Mouse (Mus musculus) liver, embryonic 14.5 days (tissue): ENCODE results near the gene Rsad2. TPM values are rescaled to one million over a fixed set of nuclear protein-coding genes. Genes with fewer than 3 reads are reported as not detected.

Source experiments
- ATAC-seq: fragments of 200-750 bp; cut with Nextera tagmentation; 2 replicates; pipeline ENCODE4 v1.8.0; 2017; ENCODE audit warnings: moderate number of reproducible peaks, mild to moderate bottlenecking, moderate library complexity; ENCODE audit not compliant: insufficient read depth
- DNase-seq, 3 experiments: peaks; one replicate each; pipeline ENCODE4 v3.0.0-alpha.2; 2012 to 2013; ENCODE audit warnings: low read depth in 3 of 3, low spot score in 3 of 3
- H3K27ac ChIP-seq: fragments of 300-500 bp; sonication (generic); 2 replicates; pipeline ENCODE4 v1.5.1; 2014; ENCODE audit warnings: moderate library complexity, mild to moderate bottlenecking, control low read depth, inconsistent platforms
- H3K27me3 ChIP-seq: fragments of 300-500 bp; sonication (generic); 2 replicates; pipeline ENCODE4 v1.6.1; 2014; ENCODE audit warnings: mild to moderate bottlenecking, low read length, moderate library complexity; ENCODE audit not compliant: control insufficient read depth, insufficient read depth
- H3K36me3 ChIP-seq: fragments of 300-500 bp; sonication (generic); replicated peaks from 2 replicates; pipeline ENCODE4 v1.6.1; 2014; ENCODE audit warnings: low read depth; ENCODE audit not compliant: control insufficient read depth, insufficient read depth
- H3K4me1 ChIP-seq, 2 experiments: fragments of 200-500 bp in 1 of 2; fragments of 300-500 bp in 1 of 2; sonication (generic) in 1 of 2; replicated peaks; 2 replicates each; pipeline ENCODE4 v1.6.1; 2012 to 2014; ENCODE audit warnings: antibody characterized with exemption in 1 of 2, inconsistent platforms in 1 of 2, low read length in 1 of 2; ENCODE audit not compliant: control insufficient read depth in 2 of 2, insufficient read depth in 2 of 2
- H3K4me2 ChIP-seq: fragments of 300-500 bp; sonication (generic); 2 replicates; pipeline ENCODE4 v1.6.1; 2014; ENCODE audit warnings: low read depth, mild to moderate bottlenecking, control low read depth, moderate library complexity
- H3K4me3 ChIP-seq, 2 experiments: fragments of 200-500 bp in 1 of 2; fragments of 300-500 bp in 1 of 2; sonication (generic) in 1 of 2; 2 replicates each; pipeline ENCODE4 v1.5.1; 2012 to 2014; ENCODE audit warnings: low read depth in 2 of 2, low read length in 2 of 2, mild to moderate bottlenecking in 2 of 2, control low read depth in 1 of 2, inconsistent platforms in 1 of 2, moderate library complexity in 1 of 2; ENCODE audit not compliant: insufficient read depth in 1 of 2
- H3K9ac ChIP-seq: fragments of 300-500 bp; sonication (generic); replicated peaks from 2 replicates; pipeline ENCODE4 v1.6.1; 2014; ENCODE audit warnings: mild to moderate bottlenecking, control low read depth, moderate library complexity
- H3K9me3 ChIP-seq: fragments of 300-500 bp; sonication (generic); 2 replicates; pipeline ENCODE4 v1.6.1; 2016; ENCODE audit warnings: low read length, mixed read lengths; ENCODE audit not compliant: control insufficient read depth
- CTCF ChIP-seq: IDR thresholded peaks from 2 replicates; pipeline ENCODE4 v1.5.1; 2016; ENCODE audit warnings: antibody characterized with exemption, low read depth, control low read depth
- EP300 ChIP-seq: IDR thresholded peaks from 2 replicates; pipeline ENCODE4 v1.6.1; 2016; ENCODE audit warnings: antibody characterized with exemption, low read depth
- WGBS: fragments of 180-500 bp; shearing (Covaris S2); extraction: QIAGEN DNeasy Blood & Tissue Kit; methylation state at CpG from one replicate; pipeline ENCODE4 v1.1.7; 2014; ENCODE audit not compliant: insufficient replicate concordance; 5-methylcytosine and 5-hydroxymethylcytosine counted together
- polyA plus RNA-seq, 2 experiments: library from polyadenylated mRNA; depleted of rRNA in 1 of 2; stranded (reverse) in 1 of 2; unstranded in 1 of 2; fragments of >200 nt; fragmentation: Nextera tagmentation in 1 of 2; extraction: Ambion mirVana in 1 of 2; gene quantifications; 2 replicates each; pipeline versions ENCODE4 v1.2.1 to v1.2.3; 2012 to 2014

The Rsad2 gene
- polyA plus RNA-seq, 2 experiments = 0.93 to 2.7 TPM

GRCm38 (mm10) chr12:26472770-26473481 is 16.7 kb upstream of the Rsad2 start:
- peaks cover 40 to 56% of the 10 kb centered on the region in 2 experiments for H3K4me1 ChIP-seq
- ATAC-seq (peak; percentile 93), DNase-seq (peak; percentile 79 to 84 (median 83))
- H3K27me3 ChIP-seq = no peaks in the 10 kb centered on the region
- 17% methylated on average over 3 of the region's 3 CpGs for WGBS
- no peaks in the 10 kb centered on the region for H3K9me3 ChIP-seq
- peak overlapping the region in 1 of 2 experiments; percentile 25; a peak in 2 of 4 replicates for H3K4me3 ChIP-seq
- peak overlapping the region; percentile 95 for H3K27ac ChIP-seq
- H3K4me2 ChIP-seq = peak overlapping the region; percentile 96
- TF ChIP-seq EP300 (peak; percentile 99), CTCF (no peak)
- H3K36me3 ChIP-seq = no peaks in the 10 kb centered on the region; the same call in none of the 2 replicates
- H3K9ac ChIP-seq = peak overlapping the region; percentile 58

- Histone ChIP-seq H3K36me3 (no peaks in the 10 kb centered on the region; the same call in none of the 2 replicates), H3K9me3 (no peaks in the 10 kb centered on the region), H3K27me3 (no peaks in the 10 kb centered on the region), H3K27ac (peak overlapping the region; percentile 95), H3K9ac (0 out of 2 replicates have a peak overlapping the region, but pooled peaks have one; percentile 3), H3K4me2 (peak overlapping the region; percentile 96), H3K4me1 (peaks cover 40 to 45% of the 10 kb centered on the region in 2 experiments), H3K4me3 (peak overlapping the region; percentile 39 to 84; a peak in 3 of 4 replicates)
- DNase-seq (no peak), ATAC-seq (no peak)
- TF ChIP-seq CTCF = no peak
- TF ChIP-seq EP300 = no peak
- WGBS = 62% methylated on average over 3 of the region's 3 CpGs
Observed at GRCm38 (mm10) chr12:26471376-26471775, 15.1 kb upstream of the Rsad2 start.

- Histone ChIP-seq H3K4me2 (peak overlapping the region; percentile 96), H3K27ac (peak overlapping the region; percentile 13), H3K27me3 (no peaks in the 10 kb centered on the region), H3K9me3 (no peaks in the 10 kb centered on the region), H3K36me3 (no peaks in the 10 kb centered on the region; the same call in none of the 2 replicates), H3K9ac (peak overlapping the region; percentile 82), H3K4me3 (peak overlapping the region; percentile 84 to 90), H3K4me1 (peaks cover 40 to 45% of the 10 kb centered on the region in 2 experiments)
- TF ChIP-seq EP300 (no peak), CTCF (no peak)
- 19% methylated on average over 6 of the region's 6 CpGs for WGBS
- DNase-seq = no peak
- no peak for ATAC-seq
Observed at GRCm38 (mm10) chr12:26470042-26470409, 13.8 kb upstream of the Rsad2 start.

GRCm38 (mm10) chr12:26469098-26470041 is 13.1 kb upstream of the Rsad2 start, which contains the start of gene Cmpk2:
Cmpk2 (plus strand) TSS chr12:26469204.
- under 1% methylated on average over 69 of the region's 69 CpGs for WGBS
- peak; percentile 66 for TF ChIP-seq CTCF
- TF ChIP-seq EP300 = no peak
- Histone ChIP-seq H3K27ac (peak within 1 kb of the TSS; percentile 54), H3K9me3 (no peaks in the 10 kb centered on the region), H3K4me1 (peaks cover 40 to 45% of the 10 kb centered on the region in 2 experiments), H3K4me3 (peak within 1 kb of the TSS; percentile 84 to 90), H3K9ac (peak within 1 kb of the TSS; percentile 82), H3K27me3 (no peaks in the 10 kb centered on the region), H3K36me3 (no peaks in the 10 kb centered on the region; the same call in 1 of the 2 replicates), H3K4me2 (peak within 1 kb of the TSS; percentile 96)
- ATAC-seq (peak; percentile 51), DNase-seq (peak; percentile 61 to 71 (median 68))
